Mouse (Mus musculus): Measurements from ENCODE around the gene Clic3.
"Not testable (repeated sequence)": the region's sequence is repeated elsewhere in the genome, so short reads cannot be mapped to it uniquely, and the experiment has no call there.

The Clic3 gene

GRCm38 (mm10) chr2:25456205-25456953 is at the start of gene Clic3:
Clic3 (plus strand) TSS chr2:25456838.
- DNase-seq: peak; percentile 52

- DNase-seq: no peak
These were observed 47.7 kb upstream of the Clic3 start for GRCm38 (mm10) chr2:25408908-25409307.

GRCm38 (mm10) chr2:25413436-25413835 is 43.2 kb upstream of the Clic3 start:
- not testable (repeated sequence) for DNase-seq

- no peak for DNase-seq
These were observed 39.2 kb upstream of the Clic3 start for GRCm38 (mm10) chr2:25417426-25417825.

- DNase-seq: peak; percentile 67
These were observed 34.7 kb upstream of the Clic3 start for GRCm38 (mm10) chr2:25421896-25422295.

GRCm38 (mm10) chr2:25422587-25423410 is 33.8 kb upstream of the Clic3 start, which contains the start of gene Fut7:
Fut7 (plus strand) TSS chr2:25423267.
- DNase-seq: peak; percentile 55

- no peak for DNase-seq
These were observed 33.0 kb upstream of the Clic3 start for GRCm38 (mm10) chr2:25423626-25424025.

- peak; percentile 68 for DNase-seq
These were observed 31.2 kb upstream of the Clic3 start for GRCm38 (mm10) chr2:25425481-25425880.

GRCm38 (mm10) chr2:25426721-25427191 is 29.9 kb upstream of the Clic3 start:
- peak; percentile 84 for DNase-seq

- no peak for DNase-seq
These were observed 29.4 kb upstream of the Clic3 start for GRCm38 (mm10) chr2:25427256-25427655.

DNA sequence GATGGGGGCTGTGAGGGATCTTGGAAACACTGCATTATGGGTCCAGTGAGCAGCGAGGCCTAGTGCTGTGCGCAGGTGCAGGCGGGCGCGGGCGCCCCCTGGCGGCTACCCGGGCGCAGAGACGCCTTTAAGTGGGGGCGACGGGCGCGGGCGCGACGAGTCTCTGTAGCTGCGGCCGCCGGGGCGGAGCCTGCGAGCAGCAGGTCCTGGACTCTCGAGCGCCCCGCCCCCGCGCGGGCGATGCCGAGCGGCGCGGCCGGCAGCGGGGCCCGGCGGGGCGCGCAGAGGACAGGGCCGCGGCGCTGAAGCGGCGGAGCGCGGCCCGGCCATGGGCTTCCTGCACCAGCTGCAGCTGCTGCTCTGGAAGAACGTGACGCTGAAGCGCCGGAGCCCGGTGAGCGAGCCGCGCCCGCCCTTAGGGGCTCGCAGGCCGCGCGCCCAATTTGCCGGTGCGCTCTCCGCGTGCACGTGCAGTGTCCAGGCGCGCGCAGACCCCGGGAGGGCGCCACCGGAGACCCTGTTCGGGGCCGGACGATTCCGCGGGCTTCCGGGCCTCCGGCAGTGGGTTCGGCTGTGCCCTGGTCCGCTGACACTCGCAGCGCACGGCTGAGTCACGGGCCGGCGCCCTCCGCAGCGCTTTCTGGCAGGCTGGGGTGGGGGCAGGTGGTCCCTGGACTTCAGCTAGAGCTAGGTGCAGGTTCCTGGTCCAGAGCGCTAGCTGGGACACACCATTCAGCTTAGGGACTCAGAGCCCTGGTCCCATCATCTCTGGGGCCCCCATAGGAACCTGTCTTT is 28.0 kb upstream of the Clic3 start, which contains the start of gene Abca2:
Abca2 (plus strand) TSS at position 262 of the 795 bp plus-strand sequence.
- peak; percentile 98 for DNase-seq

GRCm38 (mm10) chr2:25429435-25430180 is 27.0 kb upstream of the Clic3 start:
- peak; percentile 85 for DNase-seq

- peak; percentile 73 for DNase-seq
These were observed 26.0 kb upstream of the Clic3 start for GRCm38 (mm10) chr2:25430395-25431233.

GRCm38 (mm10) chr2:25431308-25431855 is 25.3 kb upstream of the Clic3 start:
- no peak for DNase-seq

DNA sequence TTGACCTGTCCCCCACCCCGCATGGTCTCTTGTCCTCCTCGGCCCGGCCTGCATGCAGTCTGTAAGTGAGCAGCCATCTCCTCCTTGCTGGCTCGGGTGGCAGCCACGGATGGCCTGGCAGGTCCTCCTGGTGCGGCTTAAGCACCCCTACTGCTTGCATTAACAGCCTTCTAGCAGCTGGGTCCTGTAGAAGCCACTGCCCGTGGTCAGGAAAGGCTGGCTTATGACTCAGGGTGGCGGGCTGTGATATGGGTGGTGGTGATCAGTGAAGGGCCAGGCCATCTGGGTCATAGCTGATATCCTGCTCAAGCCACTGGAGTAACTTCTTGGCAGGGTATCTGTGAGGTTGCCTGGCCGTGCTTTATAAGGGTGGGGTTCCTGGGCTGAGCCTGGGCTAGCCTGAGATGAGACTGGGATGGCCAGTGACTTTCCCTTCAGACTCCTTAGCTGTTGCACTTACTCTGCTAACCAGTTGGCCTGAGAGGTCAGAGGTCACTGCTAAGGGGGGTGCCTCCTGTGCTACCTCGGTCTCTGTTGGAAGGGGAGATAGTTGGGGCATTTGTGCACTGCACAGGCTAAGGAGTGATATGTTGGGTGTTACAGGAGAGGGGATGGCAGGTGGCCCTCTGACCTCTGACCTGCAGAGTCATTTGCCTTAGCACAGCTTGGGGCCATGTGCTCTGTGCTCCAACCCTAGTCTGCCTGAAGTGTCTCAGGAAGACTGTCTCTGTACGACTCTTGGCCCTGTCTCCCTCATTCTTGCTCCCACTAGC is 24.1 kb upstream of the Clic3 start:
- peak; percentile 63 for DNase-seq

DNA sequence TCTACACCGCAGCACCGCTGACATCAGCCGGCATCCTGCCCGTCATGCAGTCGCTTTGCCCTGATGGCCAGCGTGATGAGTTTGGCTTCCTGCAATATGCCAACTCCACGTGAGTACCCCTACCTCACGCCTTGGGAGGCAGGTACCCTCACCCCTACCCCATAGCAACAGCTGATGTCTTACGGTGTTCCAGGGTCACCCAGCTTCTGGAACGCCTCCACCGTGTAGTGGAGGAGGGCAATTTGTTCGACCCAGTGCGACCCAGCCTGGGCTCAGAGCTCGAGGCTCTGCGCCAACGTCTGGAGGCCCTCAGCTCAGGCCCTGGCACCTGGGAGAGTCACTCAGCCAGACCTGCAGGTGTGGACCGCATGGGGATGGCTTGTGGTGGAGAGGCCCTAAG is 23.5 kb upstream of the Clic3 start:
- DNase-seq: no peak

- DNase-seq: peak; percentile 97
These were observed 22.3 kb upstream of the Clic3 start for GRCm38 (mm10) chr2:25434292-25434691.

GRCm38 (mm10) chr2:25436286-25436820 is 20.3 kb upstream of the Clic3 start:
- no peak for DNase-seq

DNA sequence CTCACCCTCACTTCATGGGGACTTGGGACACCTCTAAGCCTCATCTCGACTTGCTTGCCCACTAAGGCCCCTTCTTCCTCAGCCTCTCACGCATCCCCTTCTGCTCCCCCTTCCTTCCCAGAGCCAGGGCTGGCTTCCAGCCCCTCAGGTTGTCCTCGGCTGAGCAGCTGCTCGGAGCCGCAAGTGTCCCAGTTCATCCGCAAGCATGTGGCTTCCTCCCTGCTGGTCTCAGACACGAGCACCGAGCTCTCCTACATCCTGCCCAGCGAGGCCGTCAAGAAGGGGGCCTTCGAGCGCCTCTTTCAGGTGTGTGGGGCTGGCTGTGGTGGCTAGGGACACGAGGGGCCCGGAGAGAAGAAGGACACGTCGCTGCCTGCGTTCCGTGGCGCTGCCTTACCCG is 15.6 kb upstream of the Clic3 start:
- DNase-seq: peak; percentile 55

GRCm38 (mm10) chr2:25442682-25443081 is 14.0 kb upstream of the Clic3 start:
- no peak for DNase-seq

All from cerebellum, adult 9-10 months (tissue).